Mouse (Mus musculus) gastrocnemius, postnatal 4 days (tissue): Measurements from ENCODE around the gene P3h3. TPM values are rescaled to one million over a fixed set of nuclear protein-coding genes. Genes with fewer than 3 reads are reported as not detected.
"Not testable (repeated sequence)": the region's sequence is repeated elsewhere in the genome, so short reads cannot be mapped to it uniquely, and the experiment has no call there.

Source experiments
- DNase-seq, 2 experiments: peaks; one replicate each; pipeline ENCODE4 v3.0.0; 2021 to 2022; ENCODE audit warnings: low spot score in 2 of 2, mixed read lengths in 2 of 2
- total RNA-seq, 2 experiments: library from RNA; stranded (reverse); gene quantifications; 2 replicates each; pipeline ENCODE4 v1.2.3; 2021

P3h3 gene
- total RNA-seq, 2 experiments from 2014 or later: 57.3 to 62.8 TPM

- DNase-seq: no peak
These were observed 22.0 kb downstream of the P3h3 start for GRCm38 (mm10) chr6:124835531-124835930.

DNA sequence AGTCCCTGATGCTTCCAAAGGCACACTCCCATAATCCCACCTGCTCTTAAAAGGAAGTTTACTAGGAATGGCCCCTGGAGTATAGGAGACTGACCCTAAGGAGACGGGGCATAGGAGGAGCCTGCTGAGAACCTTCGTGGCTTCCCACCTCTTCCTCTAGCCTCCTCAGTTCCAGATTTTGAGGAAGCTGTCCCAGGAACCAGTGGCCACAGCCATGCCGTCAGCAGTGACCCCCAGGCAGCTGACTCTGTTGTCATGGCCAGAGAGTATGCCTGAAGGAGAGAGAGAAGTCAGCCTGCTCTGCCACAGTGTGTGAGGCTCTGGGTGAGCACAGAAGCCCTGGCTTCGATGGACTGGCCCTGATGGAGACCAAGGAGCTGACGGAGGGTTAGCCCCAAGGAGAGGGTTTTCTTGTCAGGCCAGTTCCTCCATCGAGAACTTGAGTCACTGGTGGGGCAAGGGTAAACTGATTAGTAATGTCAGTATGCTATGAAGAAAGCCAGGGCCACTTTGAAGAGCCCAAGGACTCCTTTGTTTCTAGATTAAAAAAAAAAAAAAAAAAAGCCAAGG lies 23.0 kb downstream of the P3h3 start:
- DNase-seq: no peak

DNA sequence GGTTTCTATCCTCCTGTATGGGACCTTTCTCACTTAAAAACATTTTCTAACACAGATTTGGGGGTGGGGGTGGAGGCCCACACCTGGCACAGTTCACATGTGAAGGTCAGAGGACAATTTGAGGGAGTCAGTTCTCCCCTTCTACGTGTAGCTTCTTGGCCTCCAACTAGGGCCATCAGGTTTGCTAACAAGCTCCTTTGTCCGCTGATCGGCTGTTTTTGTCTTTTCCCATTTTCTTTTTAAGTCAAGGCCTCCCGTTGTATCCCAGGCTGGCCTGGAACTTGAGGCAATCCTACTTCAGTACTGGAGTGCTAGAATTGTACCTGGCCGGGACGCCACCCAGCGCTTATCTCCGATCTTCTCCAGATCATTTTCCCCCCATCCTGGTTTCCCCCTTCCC lies 25.9 kb downstream of the P3h3 start:
- no peak for DNase-seq

DNA sequence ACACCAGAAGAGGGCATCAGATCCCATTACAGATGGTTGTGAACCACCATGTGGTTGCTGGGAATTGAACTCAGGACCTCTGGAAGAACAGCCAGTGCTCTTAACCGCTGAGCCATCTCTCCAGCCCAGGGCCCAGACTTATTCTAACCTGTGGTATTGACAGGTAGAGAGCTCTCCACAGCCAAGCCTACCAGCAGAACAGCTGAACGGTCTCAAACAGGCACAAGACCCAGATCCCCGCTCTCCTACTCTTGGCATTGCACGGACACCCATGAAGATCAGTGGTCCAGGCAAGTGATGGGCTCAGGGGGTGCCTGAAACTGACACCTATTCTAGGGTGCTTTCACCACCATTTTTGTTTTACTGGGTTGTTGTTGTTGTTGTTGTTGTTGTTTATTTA lies 26.4 kb downstream of the P3h3 start:
- DNase-seq: not testable (repeated sequence)

GRCm38 (mm10) chr6:124829799-124830700 lies 27.5 kb downstream of the P3h3 start:
- peak; percentile 70 to 90 for DNase-seq

DNA sequence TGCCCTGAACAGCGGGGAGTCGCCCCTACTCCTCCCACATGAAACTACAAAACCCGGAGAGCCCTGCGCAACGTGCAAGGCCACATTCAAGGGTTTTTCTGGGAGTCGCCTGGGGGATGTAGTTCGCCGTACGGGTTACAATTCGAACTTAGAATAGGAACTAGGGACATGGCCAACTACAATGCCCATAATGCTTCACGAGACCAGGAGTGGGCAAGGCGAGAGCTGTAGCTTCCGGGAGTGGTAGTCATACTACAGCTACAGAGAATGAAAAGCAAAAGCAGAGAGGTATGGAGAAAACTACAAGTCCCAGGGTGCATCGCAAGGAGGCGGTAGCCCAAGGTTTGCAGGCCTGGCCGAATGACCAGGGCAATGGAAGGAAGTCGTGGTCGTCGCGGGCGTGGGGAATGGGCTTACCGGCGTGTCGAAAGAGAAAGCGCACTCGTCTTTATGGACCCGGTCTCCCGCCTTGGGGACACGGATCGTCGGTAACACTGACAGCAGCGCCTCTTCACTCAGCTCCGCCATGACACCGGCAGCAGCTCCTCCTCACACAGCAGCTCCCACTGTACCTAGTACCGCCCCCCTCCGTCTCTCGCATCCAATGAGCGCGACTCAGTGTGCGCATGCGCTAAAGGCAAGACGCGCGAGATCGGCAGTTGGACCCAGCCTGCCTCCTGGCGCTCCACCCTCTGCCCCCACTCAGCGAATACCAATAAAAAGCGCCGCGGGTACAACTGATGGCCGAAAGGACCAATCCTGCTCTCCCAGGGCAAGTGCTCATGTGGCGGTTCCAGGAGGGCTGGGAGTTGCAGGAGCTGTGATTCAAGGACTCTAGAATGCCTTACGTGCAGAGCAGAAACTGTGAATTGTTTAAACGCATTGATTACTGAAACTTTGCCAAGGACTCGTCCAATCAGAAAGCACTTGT lies 28.4 kb downstream of the P3h3 start, which contains the start of the genes Usp5 and Cdca3:
Gene Usp5 (minus strand): TSS at position 617 of the 931 bp plus-strand sequence.
Gene Cdca3 (plus strand): TSS at position 680 of the 931 bp plus-strand sequence.
- DNase-seq: peak; percentile 91 to 98

DNA sequence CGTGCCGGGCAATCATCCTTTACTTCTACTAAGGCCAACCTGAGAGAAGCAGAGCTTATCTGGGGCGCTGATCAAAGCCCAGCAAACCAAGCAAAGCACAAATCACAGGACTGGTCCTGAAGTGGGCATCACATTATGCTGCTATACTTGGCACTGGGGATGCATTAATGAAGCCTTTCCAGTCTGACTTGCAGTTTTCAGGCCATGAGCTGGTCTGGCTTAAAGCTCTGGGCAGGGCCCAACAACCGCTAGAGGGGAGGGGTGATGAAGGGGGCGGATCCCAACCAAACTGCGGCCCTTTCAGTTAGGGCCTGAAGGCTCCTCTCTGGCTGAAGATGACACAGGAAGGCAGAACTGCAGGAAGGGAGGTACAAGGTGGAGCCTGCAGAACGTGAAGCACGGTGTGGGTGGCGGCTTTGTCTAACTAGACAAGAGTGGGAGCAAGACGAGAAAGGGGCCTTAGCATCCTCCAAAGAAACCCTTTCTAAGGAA lies 29.4 kb downstream of the P3h3 start:
- no peak for DNase-seq

GRCm38 (mm10) chr6:124822049-124822448 lies 35.5 kb downstream of the P3h3 start:
- DNase-seq: no peak

DNA sequence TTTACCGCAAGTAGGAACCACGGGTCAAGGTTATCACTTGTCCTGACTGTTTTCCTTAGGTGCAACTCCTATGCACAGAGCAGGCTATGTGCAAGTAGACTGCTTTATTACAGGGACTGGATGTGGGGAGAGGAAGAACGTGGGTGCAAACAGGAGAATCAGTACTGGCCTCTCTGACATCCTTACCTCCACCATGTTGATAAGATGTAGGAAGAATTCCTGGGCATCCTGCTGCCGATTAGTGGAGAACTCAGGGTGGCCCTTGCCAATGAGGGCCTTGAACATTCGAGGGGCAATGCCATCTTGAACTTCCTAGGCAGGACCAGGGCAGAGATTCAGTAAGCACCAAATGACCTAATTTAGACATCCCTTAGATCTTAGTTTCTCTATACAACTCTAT lies 36.7 kb downstream of the P3h3 start:
- no peak for DNase-seq

GRCm38 (mm10) chr6:124817971-124818370 lies 39.6 kb downstream of the P3h3 start:
- DNase-seq: no peak

DNA sequence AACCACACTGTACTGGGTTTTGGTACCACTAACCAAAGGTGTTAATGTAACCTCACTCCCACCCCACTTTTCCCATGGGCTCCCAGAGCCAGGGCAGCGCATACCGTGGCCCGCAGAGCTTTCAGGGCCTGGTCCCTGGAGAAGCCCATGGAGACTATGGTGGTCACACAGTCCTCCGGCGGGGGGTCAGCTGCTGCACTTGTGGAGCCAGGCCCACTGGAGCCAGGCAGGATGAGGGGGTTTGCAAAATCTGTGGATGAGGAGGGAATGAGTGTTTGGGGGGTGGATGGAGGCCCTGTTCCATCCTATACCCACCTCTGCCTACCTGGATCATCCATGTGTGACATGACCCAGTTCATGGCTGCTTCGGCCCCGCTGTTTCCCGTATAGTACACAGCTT lies 40.0 kb downstream of the P3h3 start:
- DNase-seq: no peak

DNA sequence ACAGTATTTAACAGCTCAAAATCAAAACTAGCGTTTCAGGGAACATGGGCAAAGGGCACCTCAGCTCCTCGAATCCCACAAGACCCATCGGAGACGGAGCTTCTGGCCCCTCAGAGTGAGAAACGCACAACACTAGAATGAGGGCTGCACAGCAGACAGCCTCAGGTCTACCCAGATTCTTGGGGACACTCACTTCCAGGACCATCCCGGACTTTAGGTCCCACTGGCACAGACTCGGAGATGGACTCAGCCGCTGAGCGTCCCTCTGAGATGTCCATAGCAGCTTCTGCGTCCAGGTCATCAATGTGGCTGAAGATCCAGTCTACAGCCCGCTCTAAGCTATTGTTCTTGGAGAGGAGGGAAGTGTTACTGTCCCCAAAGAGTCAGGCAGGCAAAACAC lies 40.4 kb downstream of the P3h3 start:
- no peak for DNase-seq

DNA sequence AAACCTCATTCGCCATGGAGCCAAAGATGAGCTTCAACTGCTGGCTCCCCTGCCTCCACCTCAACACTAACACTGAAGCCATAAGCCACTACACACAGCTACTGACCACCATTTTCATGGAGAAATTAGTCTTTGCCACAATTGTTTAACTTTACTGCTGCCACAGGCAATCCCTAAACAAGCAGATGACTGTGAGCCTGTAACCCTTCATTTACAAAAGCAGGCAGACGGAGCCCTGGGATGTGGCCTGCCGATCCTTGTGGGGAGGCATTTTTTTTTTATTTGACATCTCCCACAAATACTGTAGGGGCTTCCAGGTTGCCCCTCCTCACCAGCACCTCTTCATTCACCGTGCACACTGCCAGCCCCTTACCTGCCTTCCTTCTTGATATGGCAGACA lies 40.9 kb downstream of the P3h3 start:
- no peak for DNase-seq

DNA sequence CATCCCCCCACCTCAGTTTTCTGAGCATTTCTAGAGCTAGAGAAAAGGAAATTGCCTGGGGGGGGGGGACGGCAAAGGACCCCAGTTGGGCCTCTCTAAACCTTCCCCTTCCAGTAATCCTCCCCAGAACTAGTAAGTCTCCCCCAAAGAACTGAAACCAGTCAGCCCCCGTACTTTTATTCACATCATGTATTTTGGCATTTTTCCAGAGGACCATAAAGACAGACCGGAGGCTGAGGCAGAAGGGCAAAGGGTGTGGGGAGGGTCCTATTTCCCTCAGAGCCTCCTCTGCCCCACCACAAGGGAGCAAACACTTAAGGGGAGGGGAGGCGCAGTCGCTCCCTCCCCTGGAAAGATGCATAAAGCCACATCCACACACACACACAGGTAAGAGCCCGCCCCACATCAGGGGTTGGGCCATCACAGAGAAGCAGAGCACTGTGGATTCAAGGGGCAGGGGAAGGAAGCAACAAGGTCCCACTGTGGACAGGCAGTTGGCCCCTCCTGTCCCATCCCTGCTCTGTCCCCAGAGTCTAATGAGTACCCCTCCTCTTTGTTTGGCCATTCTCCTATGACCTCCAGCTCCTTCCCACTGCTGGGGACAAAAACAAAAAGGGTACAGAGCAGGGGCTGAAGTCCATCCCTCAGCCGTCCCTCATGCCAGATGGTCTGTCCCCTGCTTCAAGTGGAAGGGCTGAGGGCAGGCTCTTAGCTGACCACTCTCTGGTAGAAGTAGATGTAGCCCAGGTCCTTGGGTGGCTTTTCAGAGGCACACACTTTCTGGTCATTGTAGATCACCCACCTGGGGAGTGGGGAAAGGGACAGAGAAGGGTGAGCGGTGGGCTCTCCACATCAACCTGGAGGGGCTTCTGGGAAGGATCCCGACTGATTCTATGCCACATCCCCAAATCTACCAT lies 42.4 kb downstream of the P3h3 start:
- DNase-seq: no peak

DNA sequence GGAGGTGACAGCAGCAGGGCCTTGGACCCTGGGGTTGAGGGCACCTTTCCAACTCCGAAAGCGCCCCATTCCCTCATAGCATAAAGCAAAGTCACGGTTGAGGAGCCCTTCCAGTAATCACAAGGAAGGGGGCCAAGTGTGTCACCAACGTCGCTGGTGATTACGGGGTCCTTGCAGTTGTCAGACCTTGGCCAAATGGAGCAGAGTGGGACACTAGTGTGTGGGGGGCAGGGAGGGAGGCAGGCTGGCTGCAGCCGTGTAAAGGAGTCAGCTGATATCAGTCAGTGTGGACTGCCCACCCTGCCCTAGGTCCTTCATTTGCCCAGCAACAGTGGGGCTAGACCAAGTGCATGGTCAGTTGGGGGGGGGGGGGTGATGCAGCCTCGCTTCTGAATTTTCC lies 43.1 kb downstream of the P3h3 start:
- DNase-seq: no peak

DNA sequence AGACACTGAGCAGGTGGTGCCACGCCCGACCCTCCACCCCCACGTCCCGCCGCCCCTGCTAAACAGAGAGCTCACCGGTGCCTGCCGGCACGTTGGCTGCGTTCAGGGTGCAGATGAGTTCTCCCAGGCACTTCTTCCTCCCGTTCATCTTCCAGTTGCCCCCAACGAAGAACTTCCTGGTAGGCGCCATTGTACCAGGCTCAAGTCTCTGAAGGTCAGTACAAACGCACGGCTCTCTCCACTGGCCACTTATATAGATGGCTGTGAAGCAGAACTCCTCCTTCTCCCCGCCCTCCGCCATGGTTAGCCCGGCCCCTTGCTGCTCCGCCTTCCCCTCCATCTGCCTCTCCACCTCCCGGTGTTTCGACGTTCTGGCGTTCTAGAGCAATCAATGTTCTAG lies 43.6 kb downstream of the P3h3 start, which contains the start of gene Tpi1:
Gene Tpi1 (minus strand): TSS at position 364 of the 400 bp plus-strand sequence.
- DNase-seq: peak; percentile 78 to 91

- peak in 1 of 2 experiments; percentile 66 for DNase-seq
These were observed 44.1 kb downstream of the P3h3 start for GRCm38 (mm10) chr6:124813496-124813895.

- DNase-seq: no peak
These were observed 44.7 kb downstream of the P3h3 start for GRCm38 (mm10) chr6:124812848-124813247.

GRCm38 (mm10) chr6:124811701-124812560 lies 45.6 kb downstream of the P3h3 start:
- DNase-seq: no peak
